Mouse (Mus musculus): Measurements from ENCODE around the gene Iqcf1. TPM values are rescaled to one million over a fixed set of nuclear protein-coding genes. Genes with fewer than 3 reads are reported as not detected.
"Not testable (repeated sequence)": the region's sequence is repeated elsewhere in the genome, so short reads cannot be mapped to it uniquely, and the experiment has no call there.

Iqcf1 gene
- polyA plus RNA-seq, 1 experiment = not detected

GRCm38 (mm10) chr9:106483606-106484005 is 16.2 kb upstream of the Iqcf1 start:
- no peak for TF ChIP-seq TAL1 (IDR thresholded peaks at IDR 0.05; ENCODE audit: low read length)
- no peak for TF ChIP-seq GATA1 (IDR thresholded peaks at IDR 0.05; ENCODE audit: low read length)
- Histone ChIP-seq H3K36me3 (ENCODE audit: control insufficient read depth) (peaks cover 61% of the 10 kb centered on the region), H3K27me3 (ENCODE audit: control insufficient read depth) (no peaks in the 10 kb centered on the region), H3K4me3 (replicated peaks) (no peak overlapping the region), H3K9me3 (ENCODE audit: control insufficient read depth, low read length) (no peaks in the 10 kb centered on the region), H3K4me1 (ENCODE audit: control insufficient read depth) (peaks cover 3% of the 10 kb centered on the region)

GRCm38 (mm10) chr9:106485076-106485475 is 14.7 kb upstream of the Iqcf1 start:
- Histone ChIP-seq H3K27me3 (ENCODE audit: control insufficient read depth) (no peaks in the 10 kb centered on the region), H3K36me3 (ENCODE audit: control insufficient read depth) (peaks cover 60% of the 10 kb centered on the region), H3K9me3 (ENCODE audit: control insufficient read depth, low read length) (no peaks in the 10 kb centered on the region), H3K4me1 (ENCODE audit: control insufficient read depth) (no peaks in the 10 kb centered on the region; the same call in 1 of the 2 replicates), H3K4me3 (replicated peaks) (no peak overlapping the region)
- TF ChIP-seq TAL1 (IDR thresholded peaks at IDR 0.05; ENCODE audit: low read length) = no peak
- TF ChIP-seq GATA1 (IDR thresholded peaks at IDR 0.05; ENCODE audit: low read length) = no peak

GRCm38 (mm10) chr9:106487602-106488001 is 12.2 kb upstream of the Iqcf1 start:
- H3K36me3 ChIP-seq (ENCODE audit: control insufficient read depth) = peaks cover 41% of the 10 kb centered on the region
- H3K4me1 ChIP-seq (ENCODE audit: control insufficient read depth); H3K9me3 ChIP-seq (ENCODE audit: control insufficient read depth, low read length); H3K27me3 ChIP-seq (ENCODE audit: control insufficient read depth); H3K4me3 ChIP-seq (replicated peaks): not testable (repeated sequence)

- TF ChIP-seq TAL1 (IDR thresholded peaks at IDR 0.05; ENCODE audit: low read length) (no peak), GATA1 (IDR thresholded peaks at IDR 0.05; ENCODE audit: low read length) (no peak)
- no peaks in the 10 kb centered on the region for H3K9me3 ChIP-seq (ENCODE audit: control insufficient read depth, low read length)
- H3K27me3 ChIP-seq (ENCODE audit: control insufficient read depth) = no peaks in the 10 kb centered on the region
- H3K36me3 ChIP-seq (ENCODE audit: control insufficient read depth) = no peaks in the 10 kb centered on the region
- no peaks in the 10 kb centered on the region for H3K4me1 ChIP-seq (ENCODE audit: control insufficient read depth)
- no peak overlapping the region for H3K4me3 ChIP-seq (replicated peaks)
Observed at GRCm38 (mm10) chr9:106501846-106502245, 2.1 kb downstream of the Iqcf1 start.

- H3K27me3 ChIP-seq (ENCODE audit: control insufficient read depth) = no peaks in the 10 kb centered on the region
- H3K4me1 ChIP-seq (ENCODE audit: control insufficient read depth) = no peaks in the 10 kb centered on the region
- TF ChIP-seq TAL1 (IDR thresholded peaks at IDR 0.05; ENCODE audit: low read length) = no peak
- no peak for TF ChIP-seq GATA1 (IDR thresholded peaks at IDR 0.05; ENCODE audit: low read length)
- H3K4me3 ChIP-seq (replicated peaks) = no peak overlapping the region
- H3K9me3 ChIP-seq (ENCODE audit: control insufficient read depth, low read length) = no peaks in the 10 kb centered on the region
- H3K36me3 ChIP-seq (ENCODE audit: control insufficient read depth) = no peaks in the 10 kb centered on the region
Observed at GRCm38 (mm10) chr9:106504246-106504645, 4.5 kb downstream of the Iqcf1 start.

- Histone ChIP-seq H3K27me3 (ENCODE audit: control insufficient read depth) (no peaks in the 10 kb centered on the region), H3K4me1 (ENCODE audit: control insufficient read depth) (no peaks in the 10 kb centered on the region), H3K4me3 (replicated peaks) (no peak overlapping the region), H3K9me3 (ENCODE audit: control insufficient read depth, low read length) (no peaks in the 10 kb centered on the region), H3K36me3 (ENCODE audit: control insufficient read depth) (no peaks in the 10 kb centered on the region)
- TF ChIP-seq TAL1 (IDR thresholded peaks at IDR 0.05; ENCODE audit: low read length) (no peak), GATA1 (IDR thresholded peaks at IDR 0.05; ENCODE audit: low read length) (no peak)
Observed at GRCm38 (mm10) chr9:106509356-106509755, 9.6 kb downstream of the Iqcf1 start.

- no peaks in the 10 kb centered on the region for H3K4me1 ChIP-seq (ENCODE audit: control insufficient read depth)
- TF ChIP-seq GATA1 (IDR thresholded peaks at IDR 0.05; ENCODE audit: low read length) (no peak), TAL1 (IDR thresholded peaks at IDR 0.05; ENCODE audit: low read length) (no peak)
- H3K9me3 ChIP-seq (ENCODE audit: control insufficient read depth, low read length) = no peaks in the 10 kb centered on the region
- H3K27me3 ChIP-seq (ENCODE audit: control insufficient read depth) = no peaks in the 10 kb centered on the region
- H3K36me3 ChIP-seq (ENCODE audit: control insufficient read depth) = no peaks in the 10 kb centered on the region
- no peak overlapping the region for H3K4me3 ChIP-seq (replicated peaks)
Observed at GRCm38 (mm10) chr9:106512729-106513450, 13.1 kb downstream of the Iqcf1 start.

GRCm38 (mm10) chr9:106513566-106513965 is 13.8 kb downstream of the Iqcf1 start:
- no peaks in the 10 kb centered on the region for H3K9me3 ChIP-seq (ENCODE audit: control insufficient read depth, low read length)
- no peak overlapping the region for H3K4me3 ChIP-seq (replicated peaks)
- H3K27me3 ChIP-seq (ENCODE audit: control insufficient read depth) = no peaks in the 10 kb centered on the region
- no peak for TF ChIP-seq TAL1 (IDR thresholded peaks at IDR 0.05; ENCODE audit: low read length)
- TF ChIP-seq GATA1 (IDR thresholded peaks at IDR 0.05; ENCODE audit: low read length) = no peak
- no peaks in the 10 kb centered on the region for H3K4me1 ChIP-seq (ENCODE audit: control insufficient read depth)
- no peaks in the 10 kb centered on the region for H3K36me3 ChIP-seq (ENCODE audit: control insufficient read depth)

- Histone ChIP-seq H3K36me3 (ENCODE audit: control insufficient read depth) (no peaks in the 10 kb centered on the region), H3K9me3 (ENCODE audit: control insufficient read depth, low read length) (no peaks in the 10 kb centered on the region), H3K4me1 (ENCODE audit: control insufficient read depth) (no peaks in the 10 kb centered on the region), H3K4me3 (replicated peaks) (no peak within 1 kb of the TSS), H3K27me3 (ENCODE audit: control insufficient read depth) (no peaks in the 10 kb centered on the region)
- no peak for TF ChIP-seq GATA1 (IDR thresholded peaks at IDR 0.05; ENCODE audit: low read length)
- TF ChIP-seq TAL1 (IDR thresholded peaks at IDR 0.05; ENCODE audit: low read length) = no peak
Observed at GRCm38 (mm10) chr9:106514273-106514672, 14.5 kb downstream of the Iqcf1 start, which contains the start of gene Iqcf5. TSS of gene Iqcf5 (plus strand) at chr9:106514573.

- no peaks in the 10 kb centered on the region for H3K27me3 ChIP-seq (ENCODE audit: control insufficient read depth)
- TF ChIP-seq TAL1 (IDR thresholded peaks at IDR 0.05; ENCODE audit: low read length) (no peak), GATA1 (IDR thresholded peaks at IDR 0.05; ENCODE audit: low read length) (no peak)
- no peaks in the 10 kb centered on the region for H3K4me1 ChIP-seq (ENCODE audit: control insufficient read depth)
- no peak overlapping the region for H3K4me3 ChIP-seq (replicated peaks)
- no peaks in the 10 kb centered on the region for H3K9me3 ChIP-seq (ENCODE audit: control insufficient read depth, low read length)
- no peaks in the 10 kb centered on the region for H3K36me3 ChIP-seq (ENCODE audit: control insufficient read depth)
Observed at GRCm38 (mm10) chr9:106519433-106519832, 19.7 kb downstream of the Iqcf1 start.

All from erythroblast, embryonic 14.5 days (primary cell).